Mouse (Mus musculus) testis, adult 2 months (tissue): Measurements from ENCODE around the gene Stpg1.

ENCODE experiments used
- CTCF ChIP-seq: fragments of 200-500 bp; IDR thresholded peaks from 2 replicates; pipeline ENCODE4 v1.5.1; 2012; ENCODE audit warnings: low read depth, mild to moderate bottlenecking, inconsistent platforms, low read length, moderate library complexity; ENCODE audit not compliant: control insufficient read depth, insufficient read depth, insufficient replicate concordance
- POLR2A ChIP-seq: fragments of 200-500 bp; IDR thresholded peaks from 2 replicates; pipeline ENCODE4 v1.6.1; 2012; ENCODE audit warnings: low read depth, mild to moderate bottlenecking, inconsistent platforms, low read length, moderate library complexity; ENCODE audit not compliant: control insufficient read depth

- TF ChIP-seq CTCF (no peak), POLR2A (no peak)
Measured at GRCm38 (mm10) chr4:135451360-135452015, 43.1 kb upstream of the Stpg1 start.
